ENCODE assay signal across 13 mouse cellular contexts in the genomic region with DNA sequence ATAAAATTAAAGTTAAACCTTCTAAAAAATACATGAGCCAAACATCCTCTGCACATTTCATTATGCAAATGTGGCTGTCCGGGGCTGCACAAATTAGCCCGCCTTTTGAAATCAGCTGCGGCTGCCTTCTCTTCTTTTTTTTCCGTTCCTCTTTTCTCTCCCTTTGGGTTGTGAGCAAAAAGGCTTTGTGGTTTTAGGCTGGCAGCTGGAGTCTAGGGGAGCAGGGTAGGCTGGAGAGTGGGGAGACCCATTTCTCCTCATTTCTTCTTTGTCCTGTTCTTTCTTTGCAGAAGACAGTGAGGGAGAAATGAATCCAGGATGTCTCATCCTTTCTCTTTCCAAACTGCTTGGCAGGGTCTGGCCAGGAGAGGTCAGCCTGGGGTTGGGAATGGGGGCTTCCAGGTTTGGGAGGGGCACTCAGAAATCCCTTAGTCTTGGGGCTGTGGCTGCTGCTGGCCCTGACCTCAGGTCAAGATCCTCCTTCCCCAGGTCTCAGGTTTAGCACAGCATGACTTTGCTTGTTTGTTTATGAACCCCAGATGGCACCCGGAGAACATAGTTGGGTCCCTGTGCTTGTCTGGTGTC.
A peak's percentile ranks its signal among the peaks of the same experiment; 100 is the strongest.
DNase-seq lines count a peak whose midpoint lies in the region; ATAC-seq and TF ChIP-seq lines count a peak whose summit lies in the region.
"Had no signal": no experiment of that assay in that cellular context is flagged by ENCODE, and none has a peak within 500 bp of the region (broad histone marks: within the 10 kb centered on the region; RNA-seq: fewer than 3 reads in every experiment).

No protein-coding gene starts in this region.

- 28% methylated on average over 5 of the region's 5 CpGs for WGBS in neural tube, embryonic 15.5 days
- 24% methylated on average over 5 of the region's 5 CpGs for WGBS in forebrain, embryonic 13.5 days
- 22% methylated on average over 5 of the region's 5 CpGs for WGBS in midbrain, embryonic 11.5 days
- WGBS in heart, adult 2 months, result 77% methylated on average over 5 of the region's 5 CpGs
- 69% methylated on average over 5 of the region's 5 CpGs for WGBS in intestine, postnatal 0 days
- 71% methylated on average over 5 of the region's 5 CpGs for WGBS in intestine, embryonic 16.5 days

- H3K27ac ChIP-seq in neural tube, embryonic 15.5 days (replicated peaks), result no peak overlapping the region
- peak overlapping the region; percentile 68 for H3K27ac ChIP-seq in forebrain, embryonic 13.5 days
- peak overlapping the region; percentile 37 for H3K27ac ChIP-seq in midbrain, embryonic 11.5 days (ENCODE audit: low read depth, low read length)
- no peak overlapping the region for H3K27ac ChIP-seq in heart, adult 2 months
- no peak overlapping the region for H3K27ac ChIP-seq in intestine, postnatal 0 days (ENCODE audit: low read depth, low read length)
- H3K27ac ChIP-seq in intestine, embryonic 16.5 days (ENCODE audit: low read length), result no peak overlapping the region

- TF ChIP-seq EP300 in heart, adult 2 months (IDR thresholded peaks at IDR 0.05; ENCODE audit: insufficient read depth, low read depth, low read length), result no peak

- no peak overlapping the region for H3K4me3 ChIP-seq in neural tube, embryonic 15.5 days (replicated peaks)
- no peak overlapping the region for H3K4me3 ChIP-seq in forebrain, embryonic 13.5 days
- H3K4me3 ChIP-seq in midbrain, embryonic 11.5 days (ENCODE audit: low read depth, low read length), result no peak overlapping the region
- no peak overlapping the region for H3K4me3 ChIP-seq in heart, adult 2 months
- H3K4me3 ChIP-seq in intestine, postnatal 0 days (ENCODE audit: low read depth, low read length), result no peak overlapping the region
- H3K4me3 ChIP-seq in intestine, embryonic 16.5 days (ENCODE audit: low read length), result no peak overlapping the region
- H3K4me3 ChIP-seq: erythroblast, embryonic 14.5 days; myocyte had no signal

- ATAC-seq in neural tube, embryonic 15.5 days (ENCODE audit: low FRiP score), result no peak
- ATAC-seq in forebrain, embryonic 13.5 days, result peak; percentile 45; the same call in 1 of the 2 replicates
- no peak for ATAC-seq in midbrain, embryonic 11.5 days (ENCODE audit: low FRiP score)
- ATAC-seq in intestine, postnatal 0 days, result no peak
- no peak for ATAC-seq in intestine, embryonic 16.5 days

- H3K9ac ChIP-seq in neural tube, embryonic 15.5 days (replicated peaks), result no peak overlapping the region
- H3K9ac ChIP-seq in forebrain, embryonic 13.5 days, result peak overlapping the region; percentile 38; the same call in 1 of the 2 replicates
- H3K9ac ChIP-seq in midbrain, embryonic 11.5 days (ENCODE audit: low read length), result peak overlapping the region; percentile 6
- H3K9ac ChIP-seq in heart, adult 2 months (ENCODE audit: low read depth, low read length), result no peak overlapping the region
- no peak overlapping the region for H3K9ac ChIP-seq in intestine, postnatal 0 days (ENCODE audit: low read depth, low read length)
- H3K9ac ChIP-seq in intestine, embryonic 16.5 days (ENCODE audit: low read depth, low read length), result no peak overlapping the region

- peak; percentile 39 for DNase-seq in neural tube, embryonic 10.5 days (ENCODE audit: extremely low spot score, low spot score)
- no peak for DNase-seq in midbrain, embryonic 11.5 days (ENCODE audit: low spot score, missing footprints)
- DNase-seq in heart, adult 2 months, result no peak
- DNase-seq in left cerebral cortex, postnatal 25 days (ENCODE audit: low spot score in 2 of 2), result no peak
- DNase-seq: cerebellum, adult 11-12 months; kidney, adult 2 months; thymus, adult 18-20 months had no signal

- 0 out of 2 replicates have a peak, but pooled peaks cover 3% of the 10 kb centered on the region for H3K27me3 ChIP-seq in neural tube, embryonic 15.5 days (replicated peaks)
- peaks cover 11% of the 10 kb centered on the region for H3K27me3 ChIP-seq in forebrain, embryonic 13.5 days
- peaks cover under 1% of the 10 kb centered on the region; the same call in 1 of the 2 replicates for H3K27me3 ChIP-seq in midbrain, embryonic 11.5 days (ENCODE audit: control insufficient read depth, insufficient read depth, low read length)
- no peaks in the 10 kb centered on the region for H3K27me3 ChIP-seq in heart, adult 2 months (ENCODE audit: control insufficient read depth, insufficient read depth, low read length)
- no peaks in the 10 kb centered on the region for H3K27me3 ChIP-seq in intestine, postnatal 0 days (replicated peaks; ENCODE audit: control insufficient read depth, insufficient read depth, low read length)
- H3K27me3 ChIP-seq in intestine, embryonic 16.5 days (replicated peaks; ENCODE audit: control insufficient read depth, insufficient read depth, low read length), result no peaks in the 10 kb centered on the region

- intact Hi-C loops in heart, adult 2 months (cut with DNase I), result no loop called here
- intact Hi-C loops in left cerebral cortex, postnatal 25 days (cut with DNase I), result no loop called here

- peaks cover 18% of the 10 kb centered on the region for H3K4me1 ChIP-seq in neural tube, embryonic 15.5 days
- H3K4me1 ChIP-seq in forebrain, embryonic 13.5 days, result peaks cover 32% of the 10 kb centered on the region
- H3K4me1 ChIP-seq in midbrain, embryonic 11.5 days (ENCODE audit: control insufficient read depth, insufficient read depth, low read length), result peaks cover 42% of the 10 kb centered on the region
- H3K4me1 ChIP-seq in heart, adult 2 months (ENCODE audit: control insufficient read depth, insufficient read depth, low read length), result no peaks in the 10 kb centered on the region; the same call in 1 of the 2 replicates
- H3K4me1 ChIP-seq in intestine, postnatal 0 days (replicated peaks; ENCODE audit: control insufficient read depth, insufficient read depth, low read length), result peaks cover 3% of the 10 kb centered on the region; the same call in 1 of the 2 replicates
- peaks cover 8% of the 10 kb centered on the region for H3K4me1 ChIP-seq in intestine, embryonic 16.5 days (ENCODE audit: control insufficient read depth, insufficient read depth, low read length)

- no peak for TF ChIP-seq CTCF in heart, adult 2 months (IDR thresholded peaks at IDR 0.05)
- TF ChIP-seq CTCF in intestine, postnatal 0 days (IDR thresholded peaks at IDR 0.05; ENCODE audit: low read depth), result no peak

- no peaks in the 10 kb centered on the region for H3K9me3 ChIP-seq in neural tube, embryonic 15.5 days (replicated peaks)
- no peaks in the 10 kb centered on the region for H3K9me3 ChIP-seq in forebrain, embryonic 13.5 days (replicated peaks)
- no peaks in the 10 kb centered on the region for H3K9me3 ChIP-seq in midbrain, embryonic 11.5 days (ENCODE audit: control insufficient read depth, low read length)
- no peaks in the 10 kb centered on the region for H3K9me3 ChIP-seq in intestine, postnatal 0 days (ENCODE audit: control insufficient read depth)
- H3K9me3 ChIP-seq in intestine, embryonic 16.5 days (ENCODE audit: control insufficient read depth, low read length), result no peaks in the 10 kb centered on the region

- no peak for TF ChIP-seq POLR2A in heart, adult 2 months (IDR thresholded peaks at IDR 0.05; ENCODE audit: insufficient read depth, low read depth, low read length)

- no peaks in the 10 kb centered on the region for H3K36me3 ChIP-seq in neural tube, embryonic 15.5 days
- no peaks in the 10 kb centered on the region for H3K36me3 ChIP-seq in forebrain, embryonic 13.5 days (ENCODE audit: poor library complexity, severe bottlenecking)
- no peaks in the 10 kb centered on the region for H3K36me3 ChIP-seq in midbrain, embryonic 11.5 days (ENCODE audit: control insufficient read depth, insufficient read depth, low read length)
- H3K36me3 ChIP-seq in heart, adult 2 months (ENCODE audit: control insufficient read depth, insufficient read depth, low read length), result no peaks in the 10 kb centered on the region
- no peaks in the 10 kb centered on the region for H3K36me3 ChIP-seq in intestine, postnatal 0 days (ENCODE audit: control insufficient read depth, insufficient read depth)
- H3K36me3 ChIP-seq in intestine, embryonic 16.5 days (ENCODE audit: control insufficient read depth, insufficient read depth, low read length), result no peaks in the 10 kb centered on the region

- H3K79me2 ChIP-seq in heart, adult 2 months (replicated peaks; ENCODE audit: control insufficient read depth, insufficient read depth, low read length), result no peaks in the 10 kb centered on the region

- no peak overlapping the region for H3K4me2 ChIP-seq in neural tube, embryonic 15.5 days
- H3K4me2 ChIP-seq in forebrain, embryonic 13.5 days, result peak overlapping the region; percentile 37
- peak overlapping the region; percentile 25; the same call in 1 of the 2 replicates for H3K4me2 ChIP-seq in midbrain, embryonic 11.5 days
- no peak overlapping the region for H3K4me2 ChIP-seq in intestine, postnatal 0 days (replicated peaks; ENCODE audit: low read depth)
- no peak overlapping the region for H3K4me2 ChIP-seq in intestine, embryonic 16.5 days (ENCODE audit: low read depth, low read length)

Comparison
In these comparisons a context has a peak if more than half of its experiments do, and no peak if none do; other contexts are left out.
1. H3K27ac ChIP-seq: peak in forebrain, embryonic 13.5 days (single experiment) and midbrain, embryonic 11.5 days (single experiment); none in neural tube, embryonic 15.5 days (single experiment), heart, adult 2 months (single experiment), intestine, postnatal 0 days (single experiment) and intestine, embryonic 16.5 days (single experiment).
2. H3K4me2 ChIP-seq: peak in forebrain, embryonic 13.5 days (single experiment) and midbrain, embryonic 11.5 days (single experiment); none in neural tube, embryonic 15.5 days (single experiment), intestine, postnatal 0 days (single experiment) and intestine, embryonic 16.5 days (single experiment).
3. H3K9ac ChIP-seq: peak in forebrain, embryonic 13.5 days (single experiment) and midbrain, embryonic 11.5 days (single experiment); none in neural tube, embryonic 15.5 days (single experiment), heart, adult 2 months (single experiment), intestine, postnatal 0 days (single experiment) and intestine, embryonic 16.5 days (single experiment).